Mouse (Mus musculus) testis, adult 2 months (tissue): Measurements from ENCODE around the gene Vti1a.

ENCODE experiments used
- CTCF ChIP-seq: fragments of 200-500 bp; IDR thresholded peaks from 2 replicates; pipeline ENCODE4 v1.5.1; 2012; ENCODE audit warnings: low read depth, mild to moderate bottlenecking, inconsistent platforms, low read length, moderate library complexity; ENCODE audit not compliant: control insufficient read depth, insufficient read depth, insufficient replicate concordance
- POLR2A ChIP-seq: fragments of 200-500 bp; IDR thresholded peaks from 2 replicates; pipeline ENCODE4 v1.6.1; 2012; ENCODE audit warnings: low read depth, mild to moderate bottlenecking, inconsistent platforms, low read length, moderate library complexity; ENCODE audit not compliant: control insufficient read depth

- TF ChIP-seq POLR2A: no peak
- no peak for TF ChIP-seq CTCF
Observed at GRCm38 (mm10) chr19:55424507-55424906, 108.4 kb downstream of the Vti1a start.
